Mouse (Mus musculus): ENCODE data around the gene Olfr521. TPM values are rescaled to one million over a fixed set of nuclear protein-coding genes. Genes with fewer than 3 reads are reported as not detected.
"Not testable (repeated sequence)": the region's sequence is repeated elsewhere in the genome, so short reads cannot be mapped to it uniquely, and the experiment has no call there.

Gene Olfr521
- polyA plus RNA-seq (2015; fragmentation: Nextera tagmentation; extraction: Ambion mirVana): not detected in 2 replicates

DNA sequence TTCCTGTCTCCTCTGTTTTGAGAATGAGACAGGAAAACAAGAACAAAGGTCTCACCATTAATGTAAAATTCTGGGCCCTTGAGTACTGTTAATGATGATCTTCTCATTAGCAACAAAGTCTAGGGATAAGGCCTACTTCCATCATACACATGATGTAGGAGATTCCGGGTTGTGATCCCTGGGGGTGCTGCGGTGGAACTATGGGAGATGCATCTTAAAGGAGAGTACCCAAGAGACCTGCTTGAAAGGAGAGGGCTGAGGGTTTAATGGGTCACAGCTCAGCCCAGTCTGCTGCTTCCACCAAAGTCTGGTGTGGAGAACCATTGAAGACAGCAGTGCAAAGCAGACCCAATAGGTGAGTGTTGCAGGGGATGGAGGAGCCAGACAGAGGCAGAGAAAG, at the start of gene Olfr521:
Gene Olfr521, plus strand, starts transcription at position 301 of the 400 bp plus-strand sequence.
- Histone ChIP-seq H3K9me3 (replicated peaks) (peaks cover 7% of the 10 kb centered on the region; the same call in 1 of the 2 replicates), H3K9ac (no peak within 1 kb of the TSS), H3K4me3 (replicated peaks) (no peak within 1 kb of the TSS), H3K27ac (replicated peaks) (no peak within 1 kb of the TSS), H3K36me3 (replicated peaks) (no peaks in the 10 kb centered on the region), H3K27me3 (no peaks in the 10 kb centered on the region), H3K4me1 (replicated peaks) (no peaks in the 10 kb centered on the region), H3K4me2 (no peak within 1 kb of the TSS)
- WGBS (ENCODE audit: insufficient replicate concordance): 74% methylated on average over 2 of the region's 2 CpGs
- no peak for ATAC-seq (ENCODE audit: insufficient read depth)

DNA sequence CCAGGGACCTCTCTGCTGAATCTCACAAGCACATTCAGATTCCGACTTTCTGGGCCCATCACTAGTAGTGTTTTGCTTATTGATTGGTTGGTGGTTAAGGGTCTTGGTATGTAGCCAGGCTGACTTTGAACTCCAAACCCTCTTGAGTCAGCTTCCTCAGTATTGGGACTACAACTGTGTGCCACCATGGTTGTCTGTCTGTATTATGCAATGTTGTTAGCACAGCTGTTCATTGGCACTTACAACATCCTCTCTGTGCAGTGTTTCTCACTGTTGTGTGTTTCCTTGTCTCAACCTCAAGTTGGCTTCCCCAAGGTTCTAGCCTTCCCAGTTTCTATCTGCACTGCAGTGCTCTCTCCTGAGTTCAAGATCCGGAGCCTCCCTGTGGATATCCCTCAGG, 46.8 kb upstream of the Olfr521 start:
- 52% methylated on average over 2 of the region's 2 CpGs for WGBS (ENCODE audit: insufficient replicate concordance)
- ATAC-seq (ENCODE audit: insufficient read depth): no peak
- no peaks in the 10 kb centered on the region for H3K4me1 ChIP-seq (replicated peaks)

DNA sequence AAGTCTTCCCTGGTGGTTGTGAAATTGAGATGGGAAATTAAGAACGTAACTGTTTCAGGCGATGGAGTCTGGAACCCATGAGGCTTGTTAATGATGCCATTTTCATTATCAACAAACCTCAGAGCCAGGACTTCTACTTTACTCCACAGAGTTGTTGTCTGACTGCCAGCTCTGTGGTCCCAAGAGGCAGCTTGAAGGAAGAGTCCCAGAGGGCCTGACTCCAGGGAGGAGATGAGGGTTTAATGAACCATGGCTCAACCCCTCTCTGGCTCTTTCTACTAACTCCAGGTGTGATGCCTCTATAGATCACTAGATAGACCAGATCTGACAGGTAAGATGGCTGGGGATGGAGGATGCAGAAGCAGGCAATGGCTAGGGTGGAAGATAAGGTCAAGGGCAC, 33.3 kb upstream of the Olfr521 start, which contains the start of gene Olfr520:
Gene Olfr520, plus strand, starts transcription at position 301 of the 400 bp plus-strand sequence.
- Histone ChIP-seq H3K4me1 (replicated peaks) (no peaks in the 10 kb centered on the region; the same call in 1 of the 2 replicates), H3K4me3 (replicated peaks) (no peak within 1 kb of the TSS), H3K27ac (replicated peaks) (no peak within 1 kb of the TSS), H3K9ac (no peak within 1 kb of the TSS), H3K4me2 (no peak within 1 kb of the TSS), H3K27me3 (no peaks in the 10 kb centered on the region), H3K9me3 (replicated peaks) (no peaks in the 10 kb centered on the region), H3K36me3 (replicated peaks) (no peaks in the 10 kb centered on the region)
- 62% methylated on average over 2 of the region's 2 CpGs for WGBS (ENCODE audit: insufficient replicate concordance)
- ATAC-seq (ENCODE audit: insufficient read depth): no peak

More for the DNA sequence above, 46.8 kb upstream of the Olfr521 start:
- no peaks in the 10 kb centered on the region; the same call in 1 of the 2 replicates for H3K27me3 ChIP-seq
- H3K9ac ChIP-seq: no peak overlapping the region
- H3K36me3 ChIP-seq (replicated peaks): no peaks in the 10 kb centered on the region
- H3K4me3 ChIP-seq (replicated peaks): no peak overlapping the region
- H3K27ac ChIP-seq (replicated peaks): no peak overlapping the region
- H3K4me2 ChIP-seq: no peak overlapping the region
- H3K9me3 ChIP-seq (replicated peaks): no peaks in the 10 kb centered on the region

DNA sequence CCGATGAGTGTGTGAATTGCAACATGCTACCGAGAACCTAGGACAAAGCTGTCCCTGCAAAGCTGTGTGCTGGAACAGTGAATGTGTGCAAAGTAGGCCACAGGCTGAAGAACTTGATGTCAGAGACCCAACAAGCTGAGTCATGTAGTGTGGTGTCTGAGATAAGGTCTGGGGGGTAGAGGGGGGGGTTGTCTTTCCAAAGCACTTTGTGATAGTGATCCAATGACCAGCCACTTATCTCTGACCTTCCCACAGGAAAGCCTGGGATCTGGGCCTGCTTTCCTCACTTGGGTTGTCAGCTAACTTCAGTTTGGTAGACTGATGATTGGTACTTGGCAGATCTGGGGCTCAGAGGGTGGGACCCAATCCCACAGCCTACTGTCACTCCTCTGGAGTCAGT, 28.7 kb upstream of the Olfr521 start:
- Histone ChIP-seq H3K9ac (no peak overlapping the region), H3K4me1 (replicated peaks) (no peaks in the 10 kb centered on the region; the same call in 1 of the 2 replicates), H3K27ac (replicated peaks) (no peak overlapping the region), H3K36me3 (replicated peaks) (no peaks in the 10 kb centered on the region), H3K9me3 (replicated peaks) (no peaks in the 10 kb centered on the region), H3K4me2 (no peak overlapping the region), H3K4me3 (replicated peaks) (no peak overlapping the region), H3K27me3 (peaks cover 5% of the 10 kb centered on the region; the same call in 1 of the 2 replicates)
- ATAC-seq (ENCODE audit: insufficient read depth): no peak
- WGBS (ENCODE audit: insufficient replicate concordance): 37% methylated on average over 2 of the region's 2 CpGs

DNA sequence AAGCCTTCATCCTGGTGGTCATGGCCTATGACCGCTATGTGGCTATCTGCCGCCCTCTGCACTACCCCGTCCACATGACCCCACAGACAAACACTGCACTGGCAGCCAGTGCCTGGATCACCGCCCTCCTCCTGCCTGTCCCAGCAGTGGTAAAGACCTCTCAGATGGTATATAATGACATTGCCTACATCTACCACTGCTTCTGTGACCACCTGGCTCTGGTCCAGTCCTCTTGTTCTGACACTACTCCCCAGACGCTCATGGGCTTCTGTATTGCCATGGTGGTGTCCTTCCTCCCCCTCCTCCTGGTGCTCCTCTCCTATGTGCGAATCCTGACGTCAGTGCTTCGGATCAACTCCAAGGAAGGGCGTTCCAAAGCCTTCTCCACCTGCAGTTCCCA, 27.8 kb upstream of the Olfr521 start:
- H3K9me3 ChIP-seq (replicated peaks); H3K27ac ChIP-seq (replicated peaks); H3K27me3 ChIP-seq; ATAC-seq (ENCODE audit: insufficient read depth); H3K36me3 ChIP-seq (replicated peaks); H3K9ac ChIP-seq; H3K4me2 ChIP-seq; H3K4me3 ChIP-seq (replicated peaks); H3K4me1 ChIP-seq (replicated peaks): not testable (repeated sequence)
- WGBS (ENCODE audit: insufficient replicate concordance): 73% methylated on average over 9 of the region's 9 CpGs

DNA sequence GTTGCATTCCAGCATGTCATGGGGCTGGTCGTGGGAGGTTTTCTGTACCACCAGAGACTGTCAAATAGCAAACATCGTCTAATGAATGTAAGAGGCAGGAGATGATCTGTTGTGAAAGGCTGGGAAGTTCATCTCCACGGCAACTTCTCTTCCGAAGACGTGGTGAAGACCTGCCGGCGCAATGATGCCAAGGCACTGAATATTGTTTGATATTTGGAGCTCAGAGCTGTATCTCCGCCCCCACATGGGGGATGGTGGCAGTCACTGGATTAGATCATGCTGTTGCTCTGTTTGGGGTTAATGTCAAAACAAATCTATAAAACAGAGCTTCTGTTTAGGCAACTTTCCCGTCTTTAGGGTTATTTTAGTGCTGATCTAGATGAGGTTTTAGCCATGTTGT, 24.0 kb upstream of the Olfr521 start:
- Histone ChIP-seq H3K4me1 (replicated peaks) (no peaks in the 10 kb centered on the region; the same call in 1 of the 2 replicates), H3K4me3 (replicated peaks) (no peak overlapping the region), H3K36me3 (replicated peaks) (no peaks in the 10 kb centered on the region), H3K9me3 (replicated peaks) (no peaks in the 10 kb centered on the region), H3K4me2 (no peak overlapping the region), H3K9ac (no peak overlapping the region), H3K27me3 (peaks cover 5% of the 10 kb centered on the region; the same call in 1 of the 2 replicates), H3K27ac (replicated peaks) (no peak overlapping the region)
- WGBS (ENCODE audit: insufficient replicate concordance): 59% methylated on average over 9 of the region's 9 CpGs
- no peak for ATAC-seq (ENCODE audit: insufficient read depth)

DNA sequence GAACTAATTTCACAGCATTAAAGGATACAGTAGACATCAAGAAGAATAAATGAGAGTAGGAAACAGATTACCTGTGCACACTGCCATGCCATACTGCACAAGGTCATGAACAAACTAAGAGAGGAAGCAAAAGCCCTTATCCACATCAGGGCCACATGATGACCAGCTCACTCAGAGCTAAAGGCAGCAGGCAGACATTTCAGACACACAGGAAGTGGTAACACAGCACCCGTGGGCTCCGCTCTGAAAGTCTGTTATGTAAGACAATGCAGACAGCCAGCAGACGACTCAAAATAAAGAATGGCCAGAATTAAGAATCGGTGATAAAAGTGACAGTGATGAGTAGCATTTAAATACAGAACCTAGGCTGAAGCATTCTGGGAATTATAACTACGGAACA, 18.1 kb downstream of the Olfr521 start:
- no peaks in the 10 kb centered on the region for H3K4me1 ChIP-seq (replicated peaks)
- 32% methylated on average over 5 of the region's 5 CpGs for WGBS (ENCODE audit: insufficient replicate concordance)
- no peak overlapping the region for H3K27ac ChIP-seq (replicated peaks)
- no peaks in the 10 kb centered on the region for H3K36me3 ChIP-seq (replicated peaks)
- no peaks in the 10 kb centered on the region for H3K9me3 ChIP-seq (replicated peaks)
- H3K9ac ChIP-seq: no peak overlapping the region
- H3K4me3 ChIP-seq (replicated peaks): no peak overlapping the region
- no peaks in the 10 kb centered on the region for H3K27me3 ChIP-seq
- ATAC-seq (ENCODE audit: insufficient read depth): no peak
- H3K4me2 ChIP-seq: no peak overlapping the region

DNA sequence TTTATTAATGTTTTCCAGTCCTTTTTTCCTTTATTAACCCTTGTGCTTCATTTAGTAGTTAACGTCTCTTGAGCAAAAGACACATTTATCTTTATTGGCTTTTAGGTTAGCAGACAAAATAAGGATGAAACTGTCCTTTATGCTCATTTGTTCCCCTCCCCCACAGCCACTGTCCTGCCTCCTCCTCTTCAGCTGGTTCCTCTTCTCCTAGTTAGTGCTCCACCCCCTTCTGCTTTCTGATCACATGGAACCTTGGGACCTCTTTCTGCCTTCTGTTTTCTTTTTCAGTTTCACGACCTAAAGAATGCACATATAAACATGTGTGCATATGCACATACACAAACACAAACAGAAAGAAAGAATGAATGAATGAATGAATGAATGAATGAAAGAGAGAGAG, 18.6 kb downstream of the Olfr521 start:
- Histone ChIP-seq H3K36me3 (replicated peaks) (no peaks in the 10 kb centered on the region), H3K4me2 (no peak overlapping the region), H3K27me3 (no peaks in the 10 kb centered on the region), H3K4me3 (replicated peaks) (no peak overlapping the region), H3K4me1 (replicated peaks) (no peaks in the 10 kb centered on the region), H3K9me3 (replicated peaks) (no peaks in the 10 kb centered on the region), H3K27ac (replicated peaks) (no peak overlapping the region), H3K9ac (no peak overlapping the region)
- WGBS (ENCODE audit: insufficient replicate concordance): 39% methylated on average over 2 of the region's 2 CpGs
- ATAC-seq (ENCODE audit: insufficient read depth): no peak

DNA sequence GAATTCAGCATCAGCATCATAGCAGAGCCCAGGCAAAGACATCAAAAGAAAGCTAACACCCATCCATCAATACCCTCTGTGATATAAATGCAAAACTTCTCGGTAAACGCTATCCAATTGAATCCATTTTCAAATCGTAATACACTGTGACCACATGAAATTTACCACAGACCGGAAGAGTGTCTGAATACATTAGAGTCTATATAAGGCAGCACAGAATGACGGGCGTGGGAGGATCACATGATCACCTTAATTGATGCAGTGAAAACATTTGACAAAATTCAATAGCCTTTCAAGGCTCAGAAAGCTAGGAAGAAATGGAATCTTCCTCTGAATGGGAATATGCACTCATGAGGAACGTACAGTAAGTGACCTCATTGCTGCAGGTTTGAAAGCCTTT, 20.1 kb downstream of the Olfr521 start:
- ATAC-seq (ENCODE audit: insufficient read depth): no peak
- H3K9me3 ChIP-seq (replicated peaks): no peaks in the 10 kb centered on the region
- H3K27me3 ChIP-seq: no peaks in the 10 kb centered on the region
- H3K27ac ChIP-seq (replicated peaks): no peak overlapping the region
- 71% methylated on average over 7 of the region's 7 CpGs for WGBS (ENCODE audit: insufficient replicate concordance)
- H3K4me3 ChIP-seq (replicated peaks): no peak overlapping the region
- no peak overlapping the region for H3K9ac ChIP-seq
- H3K4me1 ChIP-seq (replicated peaks): no peaks in the 10 kb centered on the region
- H3K4me2 ChIP-seq: no peak overlapping the region
- no peaks in the 10 kb centered on the region for H3K36me3 ChIP-seq (replicated peaks)

DNA sequence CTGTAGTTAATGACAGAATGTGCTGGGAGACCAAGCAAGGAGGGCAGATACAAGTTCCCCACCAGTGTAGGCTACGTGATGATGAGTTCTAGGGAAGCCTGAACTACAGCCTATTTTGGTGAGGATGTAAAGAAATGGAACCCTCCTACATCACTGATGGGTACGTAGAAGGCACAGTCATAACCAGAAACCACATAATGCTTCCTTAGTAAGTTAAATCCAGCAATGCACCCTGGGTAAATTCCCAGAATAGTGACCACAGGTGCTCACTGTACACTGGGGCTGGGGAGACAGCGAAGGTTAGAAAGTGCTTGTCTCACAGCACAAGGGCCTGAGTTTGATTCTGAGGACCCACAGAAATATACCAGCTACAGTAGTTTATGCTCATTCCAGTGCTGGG, 22.2 kb downstream of the Olfr521 start:
- Histone ChIP-seq H3K27ac (replicated peaks) (no peak overlapping the region), H3K4me1 (replicated peaks) (no peaks in the 10 kb centered on the region), H3K4me2 (no peak overlapping the region), H3K9me3 (replicated peaks) (no peaks in the 10 kb centered on the region), H3K4me3 (replicated peaks) (no peak overlapping the region), H3K9ac (no peak overlapping the region), H3K27me3 (no peaks in the 10 kb centered on the region), H3K36me3 (replicated peaks) (no peaks in the 10 kb centered on the region)
- WGBS (ENCODE audit: insufficient replicate concordance): 53% methylated on average over 3 of the region's 3 CpGs
- no peak for ATAC-seq (ENCODE audit: insufficient read depth)

DNA sequence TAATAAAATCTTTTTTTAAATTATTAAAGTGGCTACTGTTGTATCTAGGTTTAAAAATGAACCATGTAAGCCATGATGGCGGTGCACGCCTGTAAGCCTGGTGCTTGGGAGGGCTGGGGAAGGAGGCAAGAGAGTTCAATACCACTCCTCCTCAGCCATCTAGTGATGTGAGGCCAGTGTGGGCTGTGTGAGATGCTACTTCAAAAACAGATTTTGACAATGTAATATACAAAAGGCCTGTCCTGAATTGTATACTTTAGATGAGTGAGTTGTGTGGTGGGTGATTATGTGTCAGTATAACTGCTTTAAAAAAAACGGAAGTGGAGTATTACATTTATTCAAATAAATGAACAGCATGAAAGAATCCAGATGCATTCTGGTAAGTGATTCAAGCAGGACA, 23.5 kb downstream of the Olfr521 start:
- H3K27me3 ChIP-seq: no peaks in the 10 kb centered on the region
- no peaks in the 10 kb centered on the region for H3K4me1 ChIP-seq (replicated peaks)
- no peak overlapping the region for H3K27ac ChIP-seq (replicated peaks)
- 73% methylated on average over 3 of the region's 3 CpGs for WGBS (ENCODE audit: insufficient replicate concordance)
- H3K4me2 ChIP-seq: no peak overlapping the region
- H3K9ac ChIP-seq: no peak overlapping the region
- ATAC-seq (ENCODE audit: insufficient read depth): no peak
- no peaks in the 10 kb centered on the region for H3K36me3 ChIP-seq (replicated peaks)
- no peaks in the 10 kb centered on the region for H3K9me3 ChIP-seq (replicated peaks)
- H3K4me3 ChIP-seq (replicated peaks): no peak overlapping the region

DNA sequence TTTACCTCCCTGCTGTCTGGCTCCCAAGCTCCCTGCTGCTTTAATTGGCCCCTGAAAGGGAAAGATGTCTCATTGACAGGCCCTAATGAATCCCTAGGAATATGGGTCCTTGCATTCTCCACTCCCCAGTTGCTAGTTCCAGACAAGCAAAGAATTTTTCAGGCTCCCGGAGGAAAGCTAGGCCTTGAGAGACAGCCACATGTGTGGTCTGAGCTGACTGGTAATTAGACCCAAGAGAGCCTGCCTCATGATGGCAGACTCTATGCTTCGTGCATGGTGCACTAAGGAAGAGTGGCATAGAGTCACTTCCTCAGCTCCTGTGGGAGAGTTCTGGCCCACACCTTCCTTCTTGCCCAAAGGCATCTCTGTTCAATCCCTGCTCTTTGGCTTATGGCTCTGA, 24.6 kb downstream of the Olfr521 start:
- Histone ChIP-seq H3K4me2 (no peak overlapping the region), H3K9ac (no peak overlapping the region), H3K9me3 (replicated peaks) (no peaks in the 10 kb centered on the region), H3K27ac (replicated peaks) (no peak overlapping the region), H3K4me1 (replicated peaks) (no peaks in the 10 kb centered on the region), H3K27me3 (no peaks in the 10 kb centered on the region), H3K4me3 (replicated peaks) (no peak overlapping the region), H3K36me3 (replicated peaks) (no peaks in the 10 kb centered on the region)
- ATAC-seq (ENCODE audit: insufficient read depth): no peak
- WGBS (ENCODE audit: insufficient replicate concordance): 63% methylated on average over 2 of the region's 2 CpGs
